Mouse (Mus musculus): ENCODE data around the gene Gm45062.

Gene Gm45062

GRCm38 (mm10) chr6:8421421-8421820 lies 162.2 kb downstream of the Gm45062 start:
- no peak for DNase-seq

- DNase-seq, result peak; percentile 46 to 71
Measured at GRCm38 (mm10) chr6:8421959-8422581, 162.8 kb downstream of the Gm45062 start.

GRCm38 (mm10) chr6:8423142-8423541 lies 163.9 kb downstream of the Gm45062 start:
- DNase-seq, result no peak

GRCm38 (mm10) chr6:8427692-8428091 lies 168.4 kb downstream of the Gm45062 start:
- DNase-seq, result no peak

GRCm38 (mm10) chr6:8430610-8431234 lies 171.5 kb downstream of the Gm45062 start:
- DNase-seq, result no peak

- peak in 1 of 2 experiments; percentile 55 for DNase-seq
Measured at GRCm38 (mm10) chr6:8433179-8433578, 173.9 kb downstream of the Gm45062 start.

- DNase-seq, result peak in 1 of 2 experiments; percentile 59
Measured at GRCm38 (mm10) chr6:8437937-8438336, 178.7 kb downstream of the Gm45062 start.

DNA sequence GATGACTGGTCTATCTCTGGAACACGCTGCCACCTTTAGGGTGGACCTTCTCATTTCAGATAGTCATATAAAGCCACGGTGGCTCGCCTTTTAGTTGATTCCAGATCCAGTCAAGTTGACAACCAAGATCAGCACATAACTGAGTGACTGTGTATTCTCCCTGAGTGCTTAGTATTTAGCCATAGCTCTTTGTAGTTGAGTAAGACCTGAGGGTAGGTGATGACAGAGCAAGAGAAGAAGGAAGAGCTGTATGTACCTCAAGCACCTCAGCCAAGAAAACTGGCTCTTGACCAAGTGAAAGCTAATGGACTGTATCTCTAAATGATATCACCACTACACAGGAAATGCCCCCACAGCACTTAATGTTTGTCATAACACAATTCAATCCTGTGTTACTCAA lies 182.6 kb downstream of the Gm45062 start:
- no peak for DNase-seq

DNA sequence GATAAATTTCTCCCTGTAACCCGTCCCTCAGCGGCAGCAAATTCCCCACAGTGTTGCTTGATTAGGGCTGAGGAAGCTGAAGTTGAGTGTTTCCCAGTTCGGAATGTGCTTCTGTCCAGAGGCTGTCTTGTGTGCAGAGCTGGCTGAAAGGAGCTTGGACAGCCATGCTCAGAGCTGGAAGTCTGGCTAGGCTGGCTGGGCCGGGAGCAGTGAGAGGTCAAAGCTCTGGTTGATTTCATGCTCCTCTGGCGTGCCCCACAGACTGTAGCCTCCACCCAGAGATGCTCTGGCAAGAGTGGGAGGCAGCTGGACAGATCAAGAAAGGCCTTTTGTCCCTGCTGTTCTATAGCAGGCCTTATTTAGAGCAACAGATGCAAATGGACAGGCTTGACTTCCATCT lies 187.5 kb downstream of the Gm45062 start:
- DNase-seq, result no peak

DNA sequence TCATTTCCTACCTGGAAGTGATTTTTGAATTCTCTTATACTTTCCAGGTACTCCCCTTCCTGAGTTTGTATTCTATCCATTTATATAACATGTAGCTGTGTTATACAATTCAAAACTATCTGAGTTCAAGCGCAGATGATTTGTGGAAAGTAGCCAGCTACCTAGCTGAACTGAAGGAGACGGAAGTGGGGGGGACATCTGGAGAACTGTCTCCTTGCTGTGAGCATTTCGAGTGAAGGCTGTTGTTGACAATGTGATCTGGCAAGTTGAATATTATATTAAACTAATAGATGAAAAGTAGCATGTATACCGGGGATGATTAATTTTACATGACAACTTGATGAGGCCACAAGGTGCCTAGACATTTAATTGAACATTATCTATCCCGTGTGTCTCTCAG lies 196.3 kb downstream of the Gm45062 start:
- no peak for DNase-seq

DNA sequence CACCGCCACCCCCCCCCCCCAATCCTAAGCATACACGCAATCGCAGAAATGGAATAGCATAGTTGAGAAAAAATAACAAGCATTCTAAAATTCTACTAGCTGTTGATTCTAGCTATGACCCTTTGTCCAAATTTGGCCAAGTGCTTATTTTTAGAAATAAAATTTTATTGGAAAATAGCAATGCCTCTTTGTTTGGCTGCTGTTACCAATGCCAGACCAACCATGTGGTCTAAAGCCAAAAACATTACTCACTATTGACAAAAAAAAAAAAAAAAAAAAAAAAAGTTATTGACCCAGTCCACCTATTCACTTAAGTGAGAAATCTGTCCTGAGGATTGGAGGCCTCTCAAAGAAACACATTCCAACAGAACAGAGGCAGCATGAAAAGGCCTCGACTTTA lies 199.3 kb downstream of the Gm45062 start:
- no peak for DNase-seq

- no peak for DNase-seq
Measured at GRCm38 (mm10) chr6:8462447-8462846, 203.2 kb downstream of the Gm45062 start.

- DNase-seq, result no peak
Measured at GRCm38 (mm10) chr6:8465388-8465787, 206.1 kb downstream of the Gm45062 start.

GRCm38 (mm10) chr6:8465985-8466384 lies 206.7 kb downstream of the Gm45062 start:
- DNase-seq, result no peak

DNA sequence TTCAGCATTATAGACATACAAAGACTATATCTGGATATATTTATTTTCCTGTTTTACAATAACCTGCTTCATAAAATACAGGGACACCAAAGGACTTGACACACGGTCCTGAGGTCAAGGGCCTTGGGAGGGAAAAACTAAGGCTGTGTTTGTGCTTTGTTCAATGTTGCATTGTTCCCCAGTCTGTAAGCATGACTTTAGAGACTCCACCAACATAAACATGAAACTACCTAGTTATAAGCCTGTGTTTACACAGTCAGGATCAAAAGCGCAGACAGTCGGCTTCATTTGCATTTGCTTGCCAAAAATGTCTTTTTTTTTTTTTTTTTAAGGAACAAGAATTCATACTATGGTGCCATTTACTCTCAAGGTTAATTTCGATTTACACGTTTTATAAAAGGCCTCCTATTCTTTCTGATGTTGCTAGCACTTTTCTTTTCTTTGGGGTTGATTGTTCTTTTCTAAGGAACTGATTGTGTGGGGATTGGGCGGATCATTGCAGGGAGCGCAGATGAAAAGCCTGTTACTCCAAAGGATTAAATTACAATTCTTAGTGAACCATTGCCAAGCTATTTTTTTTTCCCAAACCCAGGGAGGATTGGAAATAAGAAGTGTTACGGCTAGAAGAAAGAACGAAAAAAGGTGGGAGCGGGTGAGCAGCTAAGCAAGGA lies 208.6 kb downstream of the Gm45062 start:
- DNase-seq, result no peak

GRCm38 (mm10) chr6:8469918-8470317 lies 210.7 kb downstream of the Gm45062 start:
- no peak for DNase-seq

- DNase-seq, result no peak
Measured at GRCm38 (mm10) chr6:8472125-8472524, 212.9 kb downstream of the Gm45062 start.

- DNase-seq, result no peak
Measured at GRCm38 (mm10) chr6:8472915-8473314, 213.7 kb downstream of the Gm45062 start.

GRCm38 (mm10) chr6:8473498-8473897 lies 214.2 kb downstream of the Gm45062 start:
- no peak for DNase-seq

DNA sequence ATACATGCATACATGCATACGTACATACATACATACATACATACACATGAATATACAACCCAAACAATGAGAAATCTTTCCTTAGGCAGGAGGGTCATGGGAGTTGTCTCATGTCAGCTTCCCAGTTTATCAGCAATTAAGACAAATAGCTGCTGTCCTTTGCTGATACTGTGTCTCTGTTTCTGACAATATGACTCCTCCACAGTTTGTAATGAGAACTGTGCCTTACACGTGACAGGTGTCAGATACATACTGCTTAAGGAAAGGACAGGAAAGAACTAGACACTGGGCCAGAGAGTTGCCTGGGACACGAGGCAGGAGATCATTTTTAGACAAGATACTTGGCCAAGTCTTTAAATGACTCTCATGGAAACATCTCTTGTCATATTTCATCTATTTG lies 215.1 kb downstream of the Gm45062 start:
- no peak for DNase-seq

DNA sequence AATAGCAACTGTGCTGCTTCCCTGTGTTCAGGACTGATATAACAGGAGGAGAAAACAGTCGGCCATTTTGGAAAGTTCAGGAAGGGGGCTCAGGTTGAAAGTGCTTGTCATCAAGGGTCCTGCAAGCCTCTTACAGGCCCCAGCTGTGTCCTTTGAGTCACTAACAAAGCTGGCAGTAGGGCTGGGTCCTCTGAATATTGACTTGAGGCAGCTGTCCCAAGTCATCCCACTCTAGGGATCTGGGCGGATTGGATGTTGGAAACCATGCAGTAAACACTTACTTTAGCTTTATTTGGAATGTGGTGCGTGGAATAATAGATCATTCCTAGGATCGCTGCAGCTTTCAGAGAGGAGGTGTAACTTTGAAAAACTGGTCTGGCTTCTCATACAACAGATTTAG lies 215.6 kb downstream of the Gm45062 start:
- DNase-seq, result no peak

DNA sequence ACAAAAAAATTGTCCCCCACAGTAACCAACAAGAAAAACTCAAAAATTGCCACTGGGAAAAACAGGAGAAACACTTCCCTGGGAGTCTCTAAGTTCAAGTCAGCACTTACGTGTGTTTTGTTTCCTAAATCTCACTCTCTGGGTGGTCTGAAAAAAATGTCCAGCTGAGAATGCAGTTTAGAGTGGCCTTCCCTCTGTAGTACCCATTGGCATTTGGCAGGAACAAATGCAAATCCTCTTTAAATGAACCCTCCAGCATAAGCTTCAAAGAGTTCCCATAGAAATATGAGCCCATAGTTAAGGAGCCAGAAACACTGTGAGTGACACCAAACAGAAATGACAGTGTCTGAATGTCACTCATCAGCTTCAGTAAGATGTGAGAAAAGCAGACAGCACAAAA lies 219.9 kb downstream of the Gm45062 start:
- no peak for DNase-seq

DNA sequence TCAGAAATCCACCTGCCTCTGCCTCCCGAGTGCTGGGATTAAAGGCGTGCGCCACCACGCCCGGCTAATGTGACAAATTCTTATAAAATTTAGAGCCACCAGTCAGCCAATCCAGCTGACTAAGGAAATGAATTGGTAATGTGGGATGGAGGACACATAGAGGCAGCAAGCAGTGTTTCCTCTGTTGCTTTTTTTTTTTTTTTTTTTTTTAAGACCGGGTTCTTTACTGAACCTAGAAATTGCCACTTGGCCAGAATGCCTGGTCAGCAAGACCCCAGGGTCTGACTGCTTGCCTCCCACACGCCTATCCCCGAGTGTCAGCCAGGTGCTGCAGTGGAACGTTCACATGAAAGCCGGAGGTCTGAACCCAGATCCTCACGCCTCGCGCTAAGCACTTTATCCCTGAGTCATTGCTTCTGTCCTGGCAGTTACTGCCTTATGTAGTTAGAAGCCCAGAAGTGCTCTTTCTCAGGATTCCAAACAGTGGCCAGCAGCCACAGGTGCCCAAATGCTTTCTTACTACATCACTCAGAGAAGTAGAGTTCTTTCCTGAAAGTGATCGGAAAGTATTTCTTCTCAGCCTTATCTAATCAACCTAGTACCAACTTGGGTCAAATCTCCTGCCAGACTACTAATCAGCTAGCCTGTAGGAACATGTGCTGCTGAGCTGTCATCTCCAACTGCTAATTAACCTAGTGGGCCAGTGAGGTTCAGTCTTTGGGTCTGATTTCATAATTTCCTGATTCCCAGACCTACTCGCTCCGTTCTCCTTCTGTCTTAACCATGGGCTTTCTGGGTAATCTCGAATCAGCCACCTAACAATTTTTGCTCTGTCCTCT lies 225.4 kb downstream of the Gm45062 start:
- peak in 1 of 2 experiments; percentile 61 for DNase-seq
